Mouse (Mus musculus) bone marrow, adult 2 months (tissue): Measurements from ENCODE around the gene Rab26.

Experiments
- CTCF ChIP-seq: fragments of 200-500 bp; IDR thresholded peaks from 2 replicates; pipeline ENCODE4 v1.5.1; 2011; ENCODE audit warnings: low read length, control low read depth; ENCODE audit not compliant: control insufficient read depth, insufficient read depth
- POLR2A ChIP-seq: fragments of 200-500 bp; IDR thresholded peaks from 2 replicates; pipeline ENCODE4 v1.6.1; 2011; ENCODE audit warnings: low read depth, mild to moderate bottlenecking, control low read depth, low read length, borderline replicate concordance; ENCODE audit not compliant: control insufficient read depth

DNA sequence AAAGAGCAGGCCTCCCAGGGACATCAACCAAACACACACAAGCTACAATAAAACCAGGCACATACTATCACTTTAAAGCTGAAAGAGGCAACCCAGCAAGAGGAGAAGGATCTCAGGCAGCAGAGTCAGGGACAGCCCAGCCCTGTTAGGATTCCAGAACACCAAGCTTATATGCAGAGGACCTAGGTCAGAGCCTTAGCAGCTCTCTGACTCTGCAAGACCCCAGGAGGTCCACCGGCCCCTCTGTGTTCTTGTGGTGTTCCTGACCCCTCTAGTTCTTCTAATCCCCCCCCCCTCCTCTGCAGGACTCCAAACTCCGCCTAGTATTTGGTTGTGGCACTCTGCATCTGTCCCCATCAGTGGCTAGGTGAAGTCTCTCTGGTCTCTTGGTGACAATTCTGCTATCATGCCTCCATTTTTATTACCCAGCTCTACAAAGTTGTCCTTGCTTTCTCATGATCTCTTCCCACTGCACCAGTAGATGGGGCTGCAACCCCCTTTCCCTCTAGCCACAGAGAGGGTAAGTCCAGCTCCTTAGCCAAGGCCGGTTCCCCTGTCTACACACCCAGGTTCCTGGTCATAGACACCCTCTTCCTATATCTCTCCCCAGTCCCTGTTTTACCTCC lies 53.7 kb downstream of the Rab26 start:
- TF ChIP-seq POLR2A, result no peak
- TF ChIP-seq CTCF, result peak; percentile 21; the same call in 1 of the 2 replicates
